Mouse (Mus musculus) adrenal gland, adult 18-20 months (tissue): ENCODE data around the gene Gid4. TPM values are rescaled to one million over a fixed set of nuclear protein-coding genes. Genes with fewer than 3 reads are reported as not detected.

Experiments used
- total RNA-seq, 2 experiments: library from RNA; stranded (reverse); gene quantifications; 1 replicate in 1 of 2; 2 replicates in 1 of 2; pipeline ENCODE4 v1.2.3; 2021

Gene Gid4
- total RNA-seq, 2 experiments from 2014 or later = 48.8 to 63.1 TPM

Other genes starting within 250 kb of the Gid4 start
- gene Srebf1, start 194.6 kb upstream of the Gid4 start, total RNA-seq = 100 to 1,000 TPM; 141 to 185 TPM
- gene Tom1l2, start 64.2 kb upstream of the Gid4 start, total RNA-seq = 10 to 100 TPM; 63.0 to 80.7 TPM
- 1 to 10 TPM in 1 of 2 experiments, under 1 TPM in 1; 0.73 to 1.6 TPM for gene Drc3, start 63.8 kb upstream of the Gid4 start, total RNA-seq
- 10 to 100 TPM; 60.7 to 93.7 TPM for gene Atpaf2, start 1.3 kb downstream of the Gid4 start, total RNA-seq
- 10 to 100 TPM; 54.6 to 65.5 TPM for gene Drg2, start 37.4 kb downstream of the Gid4 start, total RNA-seq
- gene Myo15, start 52.2 kb downstream of the Gid4 start, total RNA-seq = under 1 TPM; 0.10 to 0.13 TPM
- gene Alkbh5, start 119.2 kb downstream of the Gid4 start, total RNA-seq = 100 to 1,000 TPM in 1 of 2 experiments, 10 to 100 TPM in 1; 85.0 to 117 TPM